Mouse (Mus musculus): Measurements from ENCODE around the gene Gm20388.

Gm20388 gene

DNA sequence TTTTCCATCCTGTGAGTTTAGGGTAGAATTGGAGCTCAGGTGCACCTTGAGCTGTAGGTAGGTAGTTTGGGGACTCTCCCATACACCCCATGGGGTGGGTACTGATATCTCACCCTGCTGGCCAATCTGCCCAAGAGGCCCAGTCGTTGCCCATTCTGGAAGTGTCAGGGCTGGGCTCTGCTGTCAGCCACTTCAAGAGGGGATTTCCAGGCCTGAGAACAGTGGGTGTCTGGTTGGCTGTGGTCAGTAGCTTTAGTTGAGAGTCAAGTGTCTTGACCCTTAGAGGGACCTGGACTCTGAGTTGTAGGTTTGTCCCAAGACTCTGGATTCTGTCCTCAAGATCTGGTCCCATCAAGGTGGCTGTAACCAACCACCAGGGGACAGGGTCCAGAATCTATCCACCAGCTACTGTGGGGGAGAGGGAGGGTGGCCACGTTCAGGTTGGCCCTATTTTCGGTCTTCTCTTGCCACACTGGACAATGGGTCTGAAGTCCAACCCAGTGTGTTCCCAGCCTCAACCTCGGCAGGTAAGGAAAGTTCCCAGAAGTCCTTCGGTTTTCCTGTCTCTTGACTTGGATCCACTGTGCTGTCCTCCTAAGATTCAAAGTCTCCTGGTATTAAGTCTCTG lies 580.6 kb downstream of the Gm20388 start:
- DNase-seq (ENCODE audit: low spot score) = no peak

GRCm38 (mm10) chr8:120492193-120492880 lies 581.7 kb downstream of the Gm20388 start:
- DNase-seq (ENCODE audit: low spot score) = no peak

- DNase-seq (ENCODE audit: low spot score) = no peak
These were observed 582.2 kb downstream of the Gm20388 start for GRCm38 (mm10) chr8:120492881-120493220.

- DNase-seq (ENCODE audit: low spot score) = no peak
These were observed 583.1 kb downstream of the Gm20388 start for GRCm38 (mm10) chr8:120493508-120494464.

DNA sequence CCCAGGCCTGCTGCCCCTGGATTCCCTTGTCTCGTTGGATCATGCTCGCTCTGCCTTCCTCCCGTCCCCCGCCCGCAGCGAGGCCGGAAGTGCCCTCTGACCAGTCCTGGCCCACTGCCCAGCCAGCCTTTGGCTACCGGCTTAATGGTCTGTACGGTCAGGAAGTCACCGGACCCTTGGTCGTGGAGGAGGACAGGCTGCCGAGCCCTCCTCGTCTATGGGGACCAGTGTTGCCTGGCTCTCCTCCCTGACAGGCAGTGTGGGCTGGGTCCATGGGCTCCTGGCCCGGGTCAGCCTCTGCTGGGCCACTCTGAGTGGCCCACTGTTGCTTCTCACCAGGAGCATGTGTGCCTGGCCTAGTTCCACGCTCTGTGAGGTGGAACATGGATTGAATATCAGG lies 584.3 kb downstream of the Gm20388 start:
- DNase-seq (ENCODE audit: low spot score) = peak; percentile 65

- no peak for DNase-seq (ENCODE audit: low spot score)
These were observed 584.8 kb downstream of the Gm20388 start for GRCm38 (mm10) chr8:120495461-120495860.

DNA sequence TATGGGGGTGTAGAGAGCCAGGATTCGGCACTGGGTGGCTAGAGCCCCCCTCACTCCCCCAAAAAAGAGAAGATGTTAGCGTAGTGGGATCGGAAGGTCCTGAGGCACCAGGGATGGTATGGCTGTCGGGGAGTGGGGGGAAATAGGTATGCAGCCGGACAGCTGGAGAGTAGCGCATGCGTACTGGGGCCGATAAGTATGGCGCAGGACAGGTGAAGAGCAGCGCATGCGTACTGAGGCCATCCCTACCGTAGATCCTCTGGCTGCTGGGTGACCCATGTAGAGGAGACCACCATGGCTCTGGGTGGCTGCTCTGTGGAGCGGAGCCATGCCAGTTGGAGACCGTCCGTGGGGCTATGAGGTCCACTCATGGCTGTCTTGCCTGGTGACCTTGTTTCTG lies 585.8 kb downstream of the Gm20388 start:
- DNase-seq (ENCODE audit: low spot score) = no peak

DNA sequence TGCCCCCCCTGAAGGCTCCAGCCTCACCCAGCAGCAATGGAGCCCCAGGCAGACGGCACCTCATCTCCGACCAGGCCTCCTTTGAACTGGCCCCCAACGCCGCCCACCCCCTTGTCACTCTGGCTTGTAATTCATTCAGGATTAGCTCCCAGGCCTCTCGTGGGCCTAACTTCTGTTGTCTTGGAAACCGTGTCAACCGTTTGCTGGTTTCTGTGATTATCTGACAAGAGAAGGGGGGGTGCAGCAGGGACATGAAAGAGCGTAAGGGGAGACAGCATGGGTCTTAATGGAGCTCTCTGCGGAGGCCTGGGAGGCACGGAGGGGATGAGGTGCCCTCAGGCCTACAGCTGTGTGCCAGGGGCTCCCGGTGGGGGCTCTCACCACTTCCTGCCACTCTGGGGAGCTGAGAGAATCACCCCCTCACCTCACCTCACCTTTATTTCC lies 586.9 kb downstream of the Gm20388 start:
- DNase-seq (ENCODE audit: low spot score) = no peak

DNA sequence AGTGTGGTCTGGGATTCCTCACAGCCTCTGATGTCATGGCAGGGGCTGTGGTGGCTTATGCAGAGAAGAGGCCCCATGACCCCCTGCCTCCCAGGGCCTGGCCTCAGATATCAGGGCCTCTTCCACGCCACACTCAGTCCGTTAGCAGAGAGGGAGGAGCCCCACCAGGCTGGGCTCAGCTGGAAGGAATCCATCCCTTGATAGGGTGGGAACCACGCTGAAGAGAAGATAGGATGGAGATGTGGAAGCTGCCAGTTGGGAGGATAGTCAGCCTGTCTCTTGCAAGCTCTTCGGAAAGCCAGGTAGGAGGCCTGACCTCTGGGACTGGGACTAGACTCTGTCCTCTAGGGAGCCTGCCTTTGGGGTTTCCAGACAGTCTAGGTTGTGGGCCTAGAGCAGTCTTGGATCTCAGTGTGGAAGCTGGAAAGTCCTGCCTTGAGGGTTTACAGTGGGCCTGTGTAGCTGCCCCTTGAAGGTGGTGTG lies 587.7 kb downstream of the Gm20388 start:
- no peak for DNase-seq (ENCODE audit: low spot score)

DNA sequence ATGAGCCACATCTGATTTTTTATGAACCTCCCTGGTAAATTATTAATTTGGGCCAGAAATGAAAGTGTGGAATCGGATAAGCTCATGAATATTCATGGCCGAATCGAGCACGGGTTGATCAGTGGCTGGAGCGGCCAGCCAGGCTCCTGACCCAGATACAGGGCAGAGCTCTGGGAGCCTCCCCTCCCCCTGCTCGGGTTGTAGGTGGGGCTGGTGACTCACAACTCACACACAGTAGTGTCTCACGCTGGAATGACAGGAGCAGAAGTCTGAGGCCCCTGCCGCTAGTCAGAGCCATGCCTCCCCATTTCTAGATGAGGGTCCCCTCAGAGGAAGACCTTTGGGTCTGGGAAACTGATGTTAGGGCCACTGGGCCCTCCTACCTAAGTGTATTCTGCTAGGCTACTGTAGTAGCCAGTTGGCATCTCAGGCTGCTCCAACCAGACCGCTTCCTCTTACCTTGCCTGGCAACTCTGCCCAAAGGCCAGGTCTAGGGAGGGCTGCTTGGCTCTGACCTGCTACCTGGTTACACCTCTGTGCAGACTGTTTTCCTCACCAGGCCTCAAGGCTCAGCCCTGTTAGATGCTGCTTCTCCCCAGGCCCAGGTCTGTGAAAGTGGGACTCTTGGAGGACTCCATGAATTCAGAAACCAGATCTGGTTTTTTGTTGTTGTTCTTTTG lies 588.4 kb downstream of the Gm20388 start:
- no peak for DNase-seq (ENCODE audit: low spot score)

DNA sequence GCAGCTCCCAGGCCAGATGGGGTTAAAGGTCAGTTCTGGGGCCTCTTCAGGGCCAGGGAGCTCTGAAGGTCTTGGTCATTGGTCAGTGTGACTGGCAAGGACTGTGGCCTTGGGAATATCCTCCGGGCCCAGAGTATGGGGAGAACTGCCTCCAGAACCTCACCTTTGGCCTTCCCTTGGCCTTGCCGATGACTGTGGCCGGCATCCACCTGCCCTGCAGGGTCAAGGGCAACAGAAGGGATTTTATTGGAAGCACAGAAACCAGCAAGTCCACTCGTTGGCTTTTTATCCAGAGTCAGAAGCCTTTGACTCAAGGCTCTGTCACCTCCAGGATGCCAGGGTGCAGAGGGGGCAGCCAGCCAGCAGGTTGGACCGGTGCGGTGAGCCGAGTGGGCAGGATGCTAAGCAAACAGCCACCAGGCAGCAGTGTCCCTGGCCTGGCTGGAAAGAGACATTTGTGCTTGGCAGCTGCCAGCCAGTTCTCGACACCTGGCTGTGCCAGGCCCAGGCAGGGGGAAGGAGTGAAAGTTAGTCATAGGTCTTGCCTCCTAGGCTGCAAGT lies 590.1 kb downstream of the Gm20388 start:
- DNase-seq (ENCODE audit: low spot score) = no peak

GRCm38 (mm10) chr8:120501426-120501825 lies 590.8 kb downstream of the Gm20388 start:
- no peak for DNase-seq (ENCODE audit: low spot score)

GRCm38 (mm10) chr8:120502428-120502827 lies 591.8 kb downstream of the Gm20388 start:
- no peak for DNase-seq (ENCODE audit: low spot score)

DNA sequence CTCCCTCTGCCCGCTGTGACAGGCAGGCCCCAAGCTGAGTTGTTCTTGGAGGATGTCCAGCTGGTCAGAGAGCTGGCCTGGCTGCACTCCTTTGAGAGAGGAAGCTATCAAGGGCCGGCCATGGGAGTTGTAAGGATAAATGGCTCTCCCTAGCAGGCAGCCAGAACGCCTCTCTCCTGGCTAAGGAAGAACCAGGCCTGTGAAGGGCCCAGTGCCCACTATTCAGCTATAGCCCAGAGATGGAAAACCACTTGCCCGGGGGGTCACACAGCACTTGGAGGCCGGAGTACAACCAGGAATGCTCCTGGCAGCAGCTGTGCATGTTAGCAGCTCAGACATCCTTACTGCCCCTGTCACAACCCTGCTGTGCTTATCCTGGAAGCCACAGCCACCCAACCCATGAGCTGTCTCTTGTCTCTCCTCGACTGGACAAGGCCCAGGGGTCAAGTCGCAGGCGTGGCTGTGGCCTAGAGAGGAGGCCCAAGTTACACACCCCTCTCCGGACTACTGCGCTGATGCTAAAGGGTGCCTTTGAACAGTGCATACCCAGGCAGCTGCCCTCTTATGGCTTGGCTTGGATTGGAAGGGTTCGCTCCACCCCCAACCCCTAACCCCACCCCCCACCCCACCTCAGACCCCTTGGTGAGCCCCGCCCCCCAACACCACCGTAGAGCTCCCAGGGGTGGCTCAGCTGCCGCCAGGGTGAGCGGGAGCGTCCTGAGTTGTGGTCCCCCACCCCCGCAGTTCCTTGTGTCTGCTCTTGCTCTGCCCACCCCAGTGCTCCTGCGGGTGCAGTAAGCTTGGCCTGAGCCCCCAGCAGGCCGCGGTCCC lies 593.8 kb downstream of the Gm20388 start:
- no peak for DNase-seq (ENCODE audit: low spot score)

GRCm38 (mm10) chr8:120505082-120505511 lies 594.5 kb downstream of the Gm20388 start:
- no peak for DNase-seq (ENCODE audit: low spot score)

- DNase-seq (ENCODE audit: low spot score) = no peak
These were observed 595.1 kb downstream of the Gm20388 start for GRCm38 (mm10) chr8:120505619-120506310.

DNA sequence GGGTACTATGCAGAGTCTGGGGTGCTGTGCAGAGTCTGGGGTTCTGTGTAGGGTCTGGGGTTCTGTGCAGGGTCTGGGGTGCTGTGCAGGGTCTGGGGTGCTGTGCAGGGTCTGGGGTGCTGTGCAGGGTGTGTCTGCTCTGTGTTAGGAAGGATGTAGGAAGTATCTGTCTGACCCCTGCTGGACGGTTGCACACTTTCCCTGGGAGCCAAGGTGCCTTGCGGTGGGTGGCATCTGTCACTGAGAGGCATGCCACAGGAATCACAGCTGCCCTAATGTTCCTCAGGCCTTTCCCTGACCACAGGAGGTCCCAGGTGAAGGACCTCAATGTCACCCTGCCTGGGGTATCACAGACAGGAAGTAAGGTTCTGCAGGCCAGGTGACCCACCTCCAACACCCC lies 595.9 kb downstream of the Gm20388 start:
- no peak for DNase-seq (ENCODE audit: low spot score)

GRCm38 (mm10) chr8:120507290-120507689 lies 596.6 kb downstream of the Gm20388 start:
- DNase-seq (ENCODE audit: low spot score) = no peak

- no peak for DNase-seq (ENCODE audit: low spot score)
These were observed 598.7 kb downstream of the Gm20388 start for GRCm38 (mm10) chr8:120509136-120510034.

All from ovary, postnatal 14 days (tissue).